Mouse (Mus musculus) MEL (cell line): Measurements from ENCODE around the gene Fxn. TPM values are rescaled to one million over a fixed set of nuclear protein-coding genes. Genes with fewer than 3 reads are reported as not detected.

Source experiments
- DNase-seq: peaks from one replicate; pipeline ENCODE4 v3.0.0; 2011; ENCODE audit warnings: low read depth, low spot score
- H3K27ac ChIP-seq: 2 replicates; pipeline ENCODE4 v1.5.1; 2012; ENCODE audit warnings: low read depth, mild to moderate bottlenecking, control low read depth, low read length, moderate library complexity; ENCODE audit not compliant: control insufficient read depth
- H3K27me3 ChIP-seq, 2 experiments: fragments of 150-350 bp in 1 of 2; sonication (generic) in 1 of 2; 2 replicates each; pipeline ENCODE4 v1.6.1; 2012; ENCODE audit warnings: low read length in 2 of 2, mild to moderate bottlenecking in 2 of 2, improper control_type of control experiment in 1 of 2, moderate library complexity in 1 of 2; ENCODE audit not compliant: insufficient read depth in 2 of 2, control insufficient read depth in 1 of 2
- H3K36me3 ChIP-seq, 2 experiments: 2 replicates each; pipeline ENCODE4 v1.6.1; 2012 to 2014; ENCODE audit warnings: low read length in 2 of 2, improper control_type of control experiment in 1 of 2, inconsistent platforms in 1 of 2, mild to moderate bottlenecking in 1 of 2; ENCODE audit not compliant: insufficient read depth in 2 of 2, control insufficient read depth in 1 of 2
- H3K4me1 ChIP-seq, 2 experiments: fragments of 150-350 bp in 1 of 2; sonication (generic) in 1 of 2; 2 replicates each; pipeline ENCODE4 v1.6.1; 2012; ENCODE audit warnings: low read length in 2 of 2, improper control_type of control experiment in 1 of 2, mild to moderate bottlenecking in 1 of 2; ENCODE audit not compliant: insufficient read depth in 2 of 2, control insufficient read depth in 1 of 2
- H3K4me3 ChIP-seq, 2 experiments: fragments of 150-350 bp in 1 of 2; sonication (generic) in 1 of 2; 2 replicates each; pipeline ENCODE4 v1.5.1; 2012; ENCODE audit warnings: low read depth in 2 of 2, low read length in 2 of 2, mild to moderate bottlenecking in 2 of 2, moderate library complexity in 2 of 2, control low read depth in 1 of 2, improper control_type of control experiment in 1 of 2; ENCODE audit not compliant: control insufficient read depth in 1 of 2, insufficient read depth in 1 of 2
- H3K79me2 ChIP-seq: 2 replicates; pipeline ENCODE4 v1.6.1; 2012; ENCODE audit warnings: mild to moderate bottlenecking, low read length, moderate library complexity; ENCODE audit not compliant: control insufficient read depth, poor library complexity, insufficient read depth
- H3K9ac ChIP-seq: 2 replicates; pipeline ENCODE4 v1.6.1; 2012; ENCODE audit warnings: low read depth, mild to moderate bottlenecking, control low read depth, low read length, moderate library complexity; ENCODE audit not compliant: control insufficient read depth, poor library complexity, severe bottlenecking
- H3K9me3 ChIP-seq: fragments of 150-350 bp; sonication (generic); replicated peaks from 2 replicates; pipeline ENCODE4 v1.6.1; 2012; ENCODE audit warnings: mild to moderate bottlenecking, low read length, improper control_type of control experiment, moderate library complexity; ENCODE audit not compliant: insufficient read depth
- CHD2 ChIP-seq: IDR thresholded peaks from 2 replicates; pipeline ENCODE4 v1.6.1; 2011; ENCODE audit warnings: low read length, improper control_type of control experiment
- ELF1 ChIP-seq: IDR thresholded peaks from 2 replicates; pipeline ENCODE4 v1.6.1; 2014; ENCODE audit warnings: low read depth, mild to moderate bottlenecking, inconsistent platforms, low read length, improper control_type of control experiment, moderate library complexity
- GABPA ChIP-seq: IDR thresholded peaks from 2 replicates; pipeline ENCODE4 v1.6.1; 2012; ENCODE audit warnings: low read depth, mild to moderate bottlenecking, inconsistent platforms, low read length, improper control_type of control experiment, moderate library complexity
- GATA1 ChIP-seq: IDR thresholded peaks from 2 replicates; pipeline ENCODE4 v1.6.1; 2011; ENCODE audit warnings: low read depth, low read length, improper control_type of control experiment
- KAT2A ChIP-seq: conservative IDR thresholded peaks from 2 replicates; pipeline ENCODE4 v1.6.1; 2012; ENCODE audit warnings: low read depth, low read length, improper control_type of control experiment, inconsistent platforms
- MYB ChIP-seq: IDR thresholded peaks from 2 replicates; pipeline ENCODE4 v1.6.1; 2011; ENCODE audit warnings: mild to moderate bottlenecking, low read depth, low read length, improper control_type of control experiment
- NELFE ChIP-seq: IDR thresholded peaks from 2 replicates; pipeline ENCODE4 v1.6.1; 2011; ENCODE audit warnings: low read depth, low read length, improper control_type of control experiment
- POLR2AphosphoS5 ChIP-seq: IDR thresholded peaks from 2 replicates; pipeline ENCODE4 v1.6.1; 2012; ENCODE audit warnings: low read depth, borderline replicate concordance, mild to moderate bottlenecking, inconsistent platforms, low read length, moderate library complexity, mixed read lengths
- RAD21 ChIP-seq: IDR thresholded peaks from 2 replicates; pipeline ENCODE4 v1.6.1; 2011; ENCODE audit warnings: mild to moderate bottlenecking, low read depth, low read length, improper control_type of control experiment
- UBTF ChIP-seq: IDR thresholded peaks from 2 replicates; pipeline ENCODE4 v1.6.1; 2012; ENCODE audit warnings: low read depth, mild to moderate bottlenecking, inconsistent platforms, low read length, improper control_type of control experiment, moderate library complexity, borderline replicate concordance; ENCODE audit not compliant: insufficient read depth
- USF1 ChIP-seq: IDR thresholded peaks from 2 replicates; pipeline ENCODE4 v1.6.1; 2014; ENCODE audit warnings: low read depth, mild to moderate bottlenecking, inconsistent platforms, low read length, improper control_type of control experiment, moderate library complexity
- USF2 ChIP-seq, 2 experiments: IDR thresholded peaks; 2 replicates each; pipeline ENCODE4 v1.6.1; 2011 to 2012; ENCODE audit warnings: improper control_type of control experiment in 2 of 2, low read length in 2 of 2, borderline replicate concordance in 1 of 2, inconsistent platforms in 1 of 2, low read depth in 1 of 2, mild to moderate bottlenecking in 1 of 2; ENCODE audit not compliant: insufficient read depth in 1 of 2
- ZKSCAN1 ChIP-seq: IDR thresholded peaks from 2 replicates; pipeline ENCODE4 v1.6.1; 2012; ENCODE audit warnings: low read depth, mild to moderate bottlenecking, inconsistent platforms, low read length, improper control_type of control experiment, moderate library complexity
- ZNF384 ChIP-seq: IDR thresholded peaks from 2 replicates; pipeline ENCODE4 v1.6.1; 2012; ENCODE audit warnings: low read depth, mild to moderate bottlenecking, inconsistent platforms, low read length, improper control_type of control experiment
- polyA plus RNA-seq, 2 experiments: library from polyadenylated mRNA; stranded (reverse) in 1 of 2; unstranded in 1 of 2; fragments of >175 nt in 1 of 2; fragments of >200 nt in 1 of 2; gene quantifications; 2 replicates each; pipeline versions ENCODE4 v1.2.1 to v1.2.4; 2012; ENCODE audit warnings: low replicate concordance in 2 of 2, low read depth in 1 of 2; ENCODE audit not compliant: insufficient read length in 2 of 2, insufficient read depth in 1 of 2, missing spikeins in 1 of 2
- total RNA-seq: library from RNA; depleted of rRNA; stranded (reverse); fragments of 300-350 nt; gene quantifications from 2 replicates; pipeline ENCODE4 v1.2.3, GENCODE M21; 2012

The Fxn gene
- total and polyA plus RNA-seq, 3 experiments, result 53.7 to 83.7 TPM; not detected in 1

GRCm38 (mm10) chr19:24315234-24315633 lies 34.8 kb upstream of the Fxn start:
- no peak for DNase-seq
- Histone ChIP-seq H3K9me3 (no peaks in the 10 kb centered on the region), H3K27ac (no peak overlapping the region), H3K79me2 (no peaks in the 10 kb centered on the region), H3K27me3 (no peaks in the 10 kb centered on the region), H3K4me3 (no peak overlapping the region), H3K4me1 (no peaks in the 10 kb centered on the region), H3K9ac (no peak overlapping the region), H3K36me3 (no peaks in the 10 kb centered on the region)
- TF ChIP-seq UBTF (no peak), USF1 (no peak), GATA1 (no peak), CHD2 (no peak), GABPA (no peak), KAT2A (no peak), RAD21 (no peak), NELFE (no peak), ZKSCAN1 (no peak), ZNF384 (no peak), MYB (no peak)

GRCm38 (mm10) chr19:24314676-24315075 lies 34.3 kb upstream of the Fxn start:
- Histone ChIP-seq H3K4me1 (no peaks in the 10 kb centered on the region), H3K4me3 (no peak overlapping the region), H3K9me3 (no peaks in the 10 kb centered on the region), H3K36me3 (no peaks in the 10 kb centered on the region), H3K9ac (no peak overlapping the region), H3K27me3 (no peaks in the 10 kb centered on the region), H3K27ac (no peak overlapping the region), H3K79me2 (no peaks in the 10 kb centered on the region)
- TF ChIP-seq MYB (no peak), POLR2AphosphoS5 (no peak), ELF1 (no peak), USF2 (IDR thresholded peaks at IDR 0.05; ENCODE audit: borderline replicate concordance in 1 of 2, insufficient read depth in 1 of 2, low read depth in 1 of 2, low read length in 2 of 2) (no peak)
- no peak for DNase-seq
